Mouse (Mus musculus) neural tube, embryonic 15.5 days (tissue): Measurements from ENCODE around the gene Limd1. TPM values are rescaled to one million over a fixed set of nuclear protein-coding genes. Genes with fewer than 3 reads are reported as not detected.
"Not testable (repeated sequence)": the region's sequence is repeated elsewhere in the genome, so short reads cannot be mapped to it uniquely, and the experiment has no call there.

ENCODE experiments used
- ATAC-seq: fragments of 200-750 bp; cut with Nextera tagmentation; 2 replicates; pipeline ENCODE4 v1.8.0; 2017; ENCODE audit warnings: mild to moderate bottlenecking, moderate TSS enrichment, moderate library complexity; ENCODE audit not compliant: low FRiP score
- H3K27ac ChIP-seq: fragments of 300-500 bp; sonication (generic); replicated peaks from 2 replicates; pipeline ENCODE4 v1.5.1; 2015; ENCODE audit warnings: mild to moderate bottlenecking, inconsistent platforms
- H3K27me3 ChIP-seq: fragments of 300-500 bp; sonication (generic); replicated peaks from 2 replicates; pipeline ENCODE4 v1.6.1; 2015; ENCODE audit warnings: inconsistent platforms
- H3K36me3 ChIP-seq: fragments of 300-500 bp; sonication (generic); 2 replicates; pipeline ENCODE4 v1.6.1; 2015; ENCODE audit warnings: inconsistent platforms
- H3K4me1 ChIP-seq: fragments of 300-500 bp; sonication (generic); 2 replicates; pipeline ENCODE4 v1.6.1; 2015; ENCODE audit warnings: inconsistent platforms
- H3K4me2 ChIP-seq: fragments of 300-500 bp; sonication (generic); 2 replicates; pipeline ENCODE4 v1.6.1; 2015; ENCODE audit warnings: inconsistent platforms, mild to moderate bottlenecking, moderate library complexity
- H3K4me3 ChIP-seq: fragments of 300-500 bp; sonication (generic); replicated peaks from 2 replicates; pipeline ENCODE4 v1.5.1; 2015; ENCODE audit warnings: mild to moderate bottlenecking, inconsistent platforms
- H3K9ac ChIP-seq: fragments of 300-500 bp; sonication (generic); replicated peaks from 2 replicates; pipeline ENCODE4 v1.6.1; 2015; ENCODE audit warnings: mild to moderate bottlenecking, inconsistent platforms
- H3K9me3 ChIP-seq: fragments of 300-500 bp; sonication (generic); replicated peaks from 2 replicates; pipeline ENCODE4 v1.6.1; 2016; ENCODE audit warnings: inconsistent platforms
- WGBS: fragments of 180-500 bp; shearing (Covaris S2); methylation state at CpG from one replicate; pipeline ENCODE4 v1.1.7; 2015; ENCODE audit warnings: mixed read lengths; 5-methylcytosine and 5-hydroxymethylcytosine counted together
- polyA plus RNA-seq: library from polyadenylated mRNA; unstranded; fragments of >200 nt; fragmentation: Nextera tagmentation; extraction: Ambion mirVana; gene quantifications from 2 replicates; pipeline ENCODE4 v1.2.1, GENCODE M21; 2015

Limd1 gene
- 10.9 and 20.3 TPM in 2 replicates for polyA plus RNA-seq

- H3K27me3 ChIP-seq, result no peaks in the 10 kb centered on the region
- no peaks in the 10 kb centered on the region for H3K9me3 ChIP-seq
- H3K9ac ChIP-seq, result peak within 1 kb of the TSS; percentile 57
- H3K36me3 ChIP-seq, result no peaks in the 10 kb centered on the region
- WGBS, result 0% methylated on average over 35 of the region's 57 CpGs
- ATAC-seq, result peak; percentile 79
- H3K4me3 ChIP-seq, result peak within 1 kb of the TSS; percentile 62
- peaks cover 35% of the 10 kb centered on the region for H3K4me1 ChIP-seq
- H3K27ac ChIP-seq, result peak within 1 kb of the TSS; percentile 56
- H3K4me2 ChIP-seq, result peak within 1 kb of the TSS; percentile 76
Measured at GRCm38 (mm10) chr9:123478586-123479195, at the start of gene Limd1. TSS of gene Limd1 (plus strand) at chr9:123478706.

DNA sequence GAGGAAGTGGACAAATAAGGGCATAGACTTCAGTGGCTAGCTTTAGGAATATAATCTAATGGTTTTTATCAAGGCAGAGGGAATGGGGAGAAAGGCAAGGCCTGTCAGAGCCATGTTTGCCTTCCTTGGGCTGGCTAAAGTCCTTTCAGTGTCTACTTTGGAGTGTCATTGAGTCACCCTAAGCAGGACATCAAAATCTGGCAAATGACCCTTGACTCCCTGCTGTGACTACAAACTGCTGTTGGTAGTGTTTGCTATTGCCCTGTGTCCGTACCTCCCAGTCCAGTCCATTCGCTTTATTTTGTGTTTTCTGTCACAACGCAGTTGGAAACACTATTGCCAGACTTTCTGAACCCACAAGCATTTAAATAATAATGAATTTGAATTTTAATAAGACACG lies 48.6 kb upstream of the Limd1 start:
- no peak overlapping the region for H3K27ac ChIP-seq
- no peak overlapping the region for H3K4me3 ChIP-seq
- H3K9ac ChIP-seq, result no peak overlapping the region
- H3K4me1 ChIP-seq, result no peaks in the 10 kb centered on the region
- H3K4me2 ChIP-seq, result no peak overlapping the region
- peaks cover 19% of the 10 kb centered on the region for H3K36me3 ChIP-seq
- no peaks in the 10 kb centered on the region for H3K27me3 ChIP-seq
- ATAC-seq, result no peak
- WGBS, result 83% methylated on average over 4 of the region's 4 CpGs
- no peaks in the 10 kb centered on the region for H3K9me3 ChIP-seq

- H3K27me3 ChIP-seq, result no peaks in the 10 kb centered on the region
- H3K4me2 ChIP-seq, result no peak overlapping the region
- no peak for ATAC-seq
- no peaks in the 10 kb centered on the region for H3K9me3 ChIP-seq
- no peak overlapping the region for H3K9ac ChIP-seq
- no peak overlapping the region for H3K27ac ChIP-seq
- no peak overlapping the region for H3K4me3 ChIP-seq
- no peaks in the 10 kb centered on the region for H3K4me1 ChIP-seq
- peaks cover 19% of the 10 kb centered on the region for H3K36me3 ChIP-seq
Measured at GRCm38 (mm10) chr9:123430973-123431372, 47.5 kb upstream of the Limd1 start.

- 68% methylated on average over 2 of the region's 2 CpGs for WGBS
- no peaks in the 10 kb centered on the region for H3K4me1 ChIP-seq
- H3K36me3 ChIP-seq, result peaks cover 43% of the 10 kb centered on the region
- H3K4me2 ChIP-seq, result no peak overlapping the region
- H3K9ac ChIP-seq, result no peak overlapping the region
- H3K27ac ChIP-seq, result no peak overlapping the region
- no peaks in the 10 kb centered on the region for H3K9me3 ChIP-seq
- no peak for ATAC-seq
- no peaks in the 10 kb centered on the region for H3K27me3 ChIP-seq
- no peak overlapping the region for H3K4me3 ChIP-seq
Measured at GRCm38 (mm10) chr9:123438223-123438622, 40.3 kb upstream of the Limd1 start.

GRCm38 (mm10) chr9:123440230-123441058 lies 38.1 kb upstream of the Limd1 start:
- Histone ChIP-seq H3K9me3 (no peaks in the 10 kb centered on the region), H3K4me2 (no peak overlapping the region), H3K36me3 (peaks cover 39% of the 10 kb centered on the region), H3K27ac (0 out of 2 replicates have a peak overlapping the region, but pooled peaks have one; percentile 28), H3K4me1 (no peaks in the 10 kb centered on the region), H3K4me3 (no peak overlapping the region), H3K9ac (no peak overlapping the region), H3K27me3 (no peaks in the 10 kb centered on the region)
- ATAC-seq, result no peak
- 45% methylated on average over 5 of the region's 5 CpGs for WGBS

- H3K27me3 ChIP-seq, H3K9ac ChIP-seq, H3K36me3 ChIP-seq, H3K4me3 ChIP-seq, ATAC-seq, H3K4me1 ChIP-seq, H3K27ac ChIP-seq, H3K9me3 ChIP-seq, H3K4me2 ChIP-seq: not testable (repeated sequence)
- WGBS, result 99% methylated on average over 3 of the region's 3 CpGs
Measured at GRCm38 (mm10) chr9:123447101-123447500, 31.4 kb upstream of the Limd1 start.

DNA sequence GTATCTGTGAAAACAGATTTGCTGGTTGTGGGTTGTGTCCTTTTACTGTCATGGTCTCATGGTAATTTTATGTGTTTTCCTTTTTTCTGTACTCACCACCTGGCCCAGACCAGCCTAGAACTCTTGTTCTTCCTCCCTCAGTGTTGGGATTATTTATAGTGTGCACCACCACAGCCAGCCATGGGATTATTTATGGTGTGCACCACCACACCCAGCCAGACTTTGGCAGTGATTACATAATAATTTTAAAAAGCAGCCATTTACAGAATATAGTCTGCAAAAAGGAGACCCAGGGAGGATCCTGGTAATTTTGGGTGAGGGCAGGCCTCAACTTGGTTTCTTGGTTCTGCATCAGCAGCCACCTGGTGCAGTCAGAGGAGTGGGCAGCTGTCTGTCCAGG lies 29.9 kb upstream of the Limd1 start:
- Histone ChIP-seq H3K4me1 (no peaks in the 10 kb centered on the region), H3K9ac (no peak overlapping the region), H3K27ac (no peak overlapping the region), H3K27me3 (no peaks in the 10 kb centered on the region), H3K4me2 (no peak overlapping the region), H3K9me3 (no peaks in the 10 kb centered on the region), H3K4me3 (no peak overlapping the region), H3K36me3 (peaks cover 10% of the 10 kb centered on the region; the same call in 1 of the 2 replicates)
- ATAC-seq, result no peak

- Histone ChIP-seq H3K9ac (no peak overlapping the region), H3K27me3 (no peaks in the 10 kb centered on the region), H3K27ac (no peak overlapping the region), H3K4me2 (no peak overlapping the region), H3K4me3 (no peak overlapping the region), H3K4me1 (no peaks in the 10 kb centered on the region), H3K9me3 (no peaks in the 10 kb centered on the region), H3K36me3 (peaks cover 21% of the 10 kb centered on the region)
- no peak; the same call in 1 of the 2 replicates for ATAC-seq
- 39% methylated on average over 2 of the region's 2 CpGs for WGBS
Measured at GRCm38 (mm10) chr9:123450174-123450573, 28.3 kb upstream of the Limd1 start.

DNA sequence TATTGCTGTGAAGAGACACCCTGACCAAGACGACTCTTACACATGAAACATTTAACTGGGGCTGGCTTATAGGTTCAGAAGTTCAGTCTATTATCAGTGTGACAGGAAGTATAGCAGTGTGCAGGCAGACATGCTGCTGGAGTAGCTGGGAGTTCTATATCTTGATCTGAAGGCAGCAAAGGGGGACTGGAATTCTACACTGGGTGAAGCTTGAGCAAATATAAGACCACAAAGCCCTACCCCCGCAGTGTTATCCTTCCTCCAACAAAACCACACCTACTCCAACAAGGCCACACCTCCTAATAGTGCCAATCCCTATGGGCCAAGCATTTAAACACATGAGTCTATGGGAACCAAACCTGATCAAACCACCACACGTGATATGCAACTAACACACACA lies 26.7 kb upstream of the Limd1 start:
- Histone ChIP-seq H3K9ac (no peak overlapping the region), H3K27ac (no peak overlapping the region), H3K27me3 (no peaks in the 10 kb centered on the region), H3K9me3 (no peaks in the 10 kb centered on the region), H3K36me3 (peaks cover 26% of the 10 kb centered on the region), H3K4me2 (no peak overlapping the region), H3K4me1 (0 out of 2 replicates have a peak, but pooled peaks cover under 1% of the 10 kb centered on the region), H3K4me3 (no peak overlapping the region)
- 72% methylated on average over 3 of the region's 3 CpGs for WGBS
- ATAC-seq, result no peak

GRCm38 (mm10) chr9:123456634-123457602 lies 21.6 kb upstream of the Limd1 start:
- Histone ChIP-seq H3K9ac (no peak overlapping the region), H3K4me3 (no peak overlapping the region), H3K27me3 (no peaks in the 10 kb centered on the region), H3K36me3 (peaks cover 28% of the 10 kb centered on the region), H3K4me1 (0 out of 2 replicates have a peak, but pooled peaks cover 4% of the 10 kb centered on the region), H3K9me3 (peaks cover 3% of the 10 kb centered on the region), H3K27ac (peak overlapping the region; percentile 28; the same call in 1 of the 2 replicates), H3K4me2 (no peak overlapping the region)
- WGBS, result 67% methylated on average over 9 of the region's 9 CpGs
- ATAC-seq, result no peak

GRCm38 (mm10) chr9:123457603-123458002 lies 20.9 kb upstream of the Limd1 start:
- peaks cover 25% of the 10 kb centered on the region for H3K36me3 ChIP-seq
- H3K4me2 ChIP-seq, result no peak overlapping the region
- 65% methylated on average over 2 of the region's 2 CpGs for WGBS
- peaks cover 3% of the 10 kb centered on the region for H3K9me3 ChIP-seq
- H3K9ac ChIP-seq, result no peak overlapping the region
- 0 out of 2 replicates have a peak overlapping the region, but pooled peaks have one; percentile 18 for H3K27ac ChIP-seq
- 0 out of 2 replicates have a peak, but pooled peaks cover 4% of the 10 kb centered on the region for H3K4me1 ChIP-seq
- no peaks in the 10 kb centered on the region for H3K27me3 ChIP-seq
- no peak for ATAC-seq
- H3K4me3 ChIP-seq, result no peak overlapping the region
